22 mouse cellular contexts compared by ENCODE assay signal in the genomic region with DNA sequence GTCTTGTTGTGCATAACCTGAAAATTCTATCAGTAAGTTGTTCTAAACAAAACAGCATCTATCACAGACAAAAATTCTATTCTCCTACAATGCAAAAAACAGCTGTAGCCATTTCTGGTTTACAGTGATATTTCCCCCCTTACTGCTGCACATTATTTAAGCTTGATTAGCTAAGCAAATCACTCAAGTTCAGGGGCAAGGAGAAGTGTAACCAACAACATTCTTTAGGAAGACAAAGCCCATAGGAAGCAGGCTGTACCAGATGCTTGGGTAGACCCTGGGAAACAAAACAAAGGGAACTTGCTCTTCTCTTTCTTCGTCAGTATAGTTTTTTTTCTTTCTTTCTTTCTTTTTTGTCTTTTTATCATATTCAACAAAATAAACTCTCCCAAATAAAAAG.
DNase-seq lines count a peak whose midpoint lies in the region; ATAC-seq and TF ChIP-seq lines count a peak whose summit lies in the region.
"Had no signal": no experiment of that assay in that cellular context is flagged by ENCODE, and none has a peak within 500 bp of the region (broad histone marks: within the 10 kb centered on the region; RNA-seq: fewer than 3 reads in every experiment).

No protein-coding gene starts in this region.

- H3K27ac ChIP-seq in gastrocnemius, adult 2 months, result 0 out of 2 replicates have a peak overlapping the region, but pooled peaks have one; percentile 24
- H3K27ac ChIP-seq in kidney, embryonic 16.5 days (ENCODE audit: low read length), result 0 out of 2 replicates have a peak overlapping the region, but pooled peaks have one; percentile 24
- H3K27ac ChIP-seq in kidney, postnatal 0 days, result no peak overlapping the region
- H3K27ac ChIP-seq in kidney, embryonic 14.5 days (ENCODE audit: low read depth, low read length), result no peak overlapping the region

- TF ChIP-seq CTCF in gastrocnemius, adult 2 months (IDR thresholded peaks at IDR 0.05), result no peak
- no peak for TF ChIP-seq CTCF in kidney, postnatal 0 days (IDR thresholded peaks at IDR 0.05; ENCODE audit: low read depth)

- H3K4me1 ChIP-seq in kidney, embryonic 16.5 days (ENCODE audit: insufficient read depth, low read length), result peaks cover 30% of the 10 kb centered on the region
- H3K4me1 ChIP-seq in kidney, postnatal 0 days (replicated peaks; ENCODE audit: insufficient read depth, low read length), result no peaks in the 10 kb centered on the region; the same call in 1 of the 2 replicates
- H3K4me1 ChIP-seq in kidney, embryonic 14.5 days (ENCODE audit: control insufficient read depth, insufficient read depth, low read length), result peaks cover 11% of the 10 kb centered on the region; the same call in 1 of the 2 replicates

- H3K4me2 ChIP-seq in kidney, embryonic 16.5 days (replicated peaks; ENCODE audit: low read depth, low read length), result no peak overlapping the region
- no peak overlapping the region for H3K4me2 ChIP-seq in kidney, postnatal 0 days (ENCODE audit: low read length)
- no peak overlapping the region for H3K4me2 ChIP-seq in kidney, embryonic 14.5 days (replicated peaks; ENCODE audit: low read depth, low read length)

- H3K9ac ChIP-seq in kidney, embryonic 16.5 days (replicated peaks; ENCODE audit: low read length), result no peak overlapping the region
- no peak overlapping the region for H3K9ac ChIP-seq in kidney, postnatal 0 days (ENCODE audit: low read depth, low read length)
- no peak overlapping the region for H3K9ac ChIP-seq in kidney, embryonic 14.5 days (ENCODE audit: low read depth, low read length)

- 34% methylated on average over 1 of the region's 1 CpGs for WGBS in kidney, embryonic 16.5 days
- WGBS in kidney, postnatal 0 days, result 27% methylated on average over 1 of the region's 1 CpGs
- WGBS in kidney, embryonic 14.5 days, result 32% methylated on average over 1 of the region's 1 CpGs

- H3K36me3 ChIP-seq in kidney, embryonic 16.5 days (ENCODE audit: insufficient read depth, low read length), result no peaks in the 10 kb centered on the region
- H3K36me3 ChIP-seq in kidney, postnatal 0 days (ENCODE audit: insufficient read depth, low read length), result no peaks in the 10 kb centered on the region
- H3K36me3 ChIP-seq in kidney, embryonic 14.5 days (ENCODE audit: control insufficient read depth, insufficient read depth, low read length), result no peaks in the 10 kb centered on the region
- H3K36me3 ChIP-seq: G1E had no signal

- H3K9me3 ChIP-seq in kidney, embryonic 16.5 days (ENCODE audit: low read length), result no peaks in the 10 kb centered on the region
- H3K9me3 ChIP-seq in kidney, postnatal 0 days (replicated peaks; ENCODE audit: low read length), result no peaks in the 10 kb centered on the region
- no peaks in the 10 kb centered on the region for H3K9me3 ChIP-seq in kidney, embryonic 14.5 days (ENCODE audit: control insufficient read depth, low read length)
- H3K9me3 ChIP-seq: G1E had no signal

- H3K4me3 ChIP-seq in gastrocnemius, adult 2 months, result no peak overlapping the region
- no peak overlapping the region for H3K4me3 ChIP-seq in kidney, embryonic 16.5 days (ENCODE audit: low read length)
- no peak overlapping the region for H3K4me3 ChIP-seq in kidney, postnatal 0 days (replicated peaks; ENCODE audit: low read depth, low read length)
- H3K4me3 ChIP-seq in kidney, embryonic 14.5 days (ENCODE audit: low read length), result no peak overlapping the region

- ATAC-seq in kidney, embryonic 16.5 days (ENCODE audit: low FRiP score, low TSS enrichment), result peak; percentile 76; the same call in 1 of the 2 replicates
- ATAC-seq in kidney, postnatal 0 days (replicated peaks; ENCODE audit: low FRiP score, low read depth), result no peak
- ATAC-seq in kidney, embryonic 14.5 days (ENCODE audit: low FRiP score, low TSS enrichment), result no peak
- ATAC-seq: activated CD4-positive, CD25-positive, alpha-beta regulatory T cell, adult 4 months; CD4-positive, CD25-positive, alpha-beta regulatory T cell, adult 4 months; Patski had no signal

- no peak for DNase-seq in gastrocnemius, adult 2 months
- DNase-seq in gastrocnemius, postnatal 14 days, result no peak
- DNase-seq in kidney, adult 9 months, result no peak
- DNase-seq in kidney, postnatal 0 days (ENCODE audit: low spot score), result peak; percentile 54
- DNase-seq in retina, embryonic 14.5 days (ENCODE audit: low spot score), result peak; percentile 7
- no peak for DNase-seq in retina, postnatal 1 day
- DNase-seq: adrenal gland, adult 2 months; adrenal gland, adult 8-10 months; adrenal gland, postnatal 10 days; adrenal gland, postnatal 14 days; adrenal gland, postnatal 25 days; adrenal gland, postnatal 36 days; B cell, adult 2 months; cerebellum, adult 11 months; cerebellum, adult 11-12 months had no signal

- intact Hi-C loops in gastrocnemius, adult 2 months (cut with DNase I), result no loop called here
- intact Hi-C loops in gastrocnemius, postnatal 14 days (cut with DNase I; ENCODE audit: low total_unique reads), result no loop called here

- H3K27me3 ChIP-seq in kidney, embryonic 16.5 days (ENCODE audit: insufficient read depth, low read length), result no peaks in the 10 kb centered on the region
- H3K27me3 ChIP-seq in kidney, postnatal 0 days (ENCODE audit: insufficient read depth, low read length), result no peaks in the 10 kb centered on the region
- no peaks in the 10 kb centered on the region for H3K27me3 ChIP-seq in kidney, embryonic 14.5 days (ENCODE audit: control insufficient read depth, insufficient read depth, low read length)
- H3K27me3 ChIP-seq: CH12.LX, Patski had no signal

Comparison
In these comparisons a context has a peak if more than half of its experiments do, and no peak if none do; other contexts are left out.
1. DNase-seq: peak in kidney, postnatal 0 days (single experiment) and retina, embryonic 14.5 days (single experiment); none in gastrocnemius, adult 2 months (single experiment), gastrocnemius, postnatal 14 days (single experiment), kidney, adult 9 months (single experiment) and retina, postnatal 1 day (single experiment).
2. H3K27ac ChIP-seq: peak in gastrocnemius, adult 2 months (single experiment) and kidney, embryonic 16.5 days (single experiment); none in kidney, postnatal 0 days (single experiment) and kidney, embryonic 14.5 days (single experiment).